Mouse (Mus musculus) lung, adult 2 months (tissue): ENCODE data around the gene Wwc2. TPM values are rescaled to one million over a fixed set of nuclear protein-coding genes. Genes with fewer than 3 reads are reported as not detected.

Experiments used
- DNase-seq: peaks from one replicate; pipeline ENCODE4 v3.0.0; 2022
- H3K4me1 ChIP-seq: fragments of 200-500 bp; 2 replicates; pipeline ENCODE4 v1.6.1; 2011; ENCODE audit warnings: low read length; ENCODE audit not compliant: control insufficient read depth, insufficient read depth
- H3K4me3 ChIP-seq: fragments of 200-500 bp; replicated peaks from 2 replicates; pipeline ENCODE3; 2011; ENCODE audit warnings: low read depth, mild to moderate bottlenecking, control low read depth, low read length; ENCODE audit errors: extremely low read depth
- CTCF ChIP-seq: fragments of 200-500 bp; IDR thresholded peaks from 2 replicates; pipeline ENCODE4 v1.5.1; 2011; ENCODE audit warnings: mild to moderate bottlenecking, low read length, control low read depth; ENCODE audit not compliant: insufficient read depth
- POLR2A ChIP-seq: fragments of 200-500 bp; IDR thresholded peaks from 2 replicates; pipeline ENCODE4 v1.6.1; 2011; ENCODE audit warnings: low read depth, mild to moderate bottlenecking, control low read depth, low read length, borderline replicate concordance; ENCODE audit errors: extremely low read depth
- WGBS: fragments of 180-500 bp; shearing (Covaris S2); methylation state at CpG from one replicate; pipeline ENCODE4 v1.1.7; 2018; 5-methylcytosine and 5-hydroxymethylcytosine counted together
- polyA plus RNA-seq: library from polyadenylated mRNA; depleted of rRNA; stranded (reverse); fragments of >200 nt; gene quantifications from 2 replicates; pipeline ENCODE4 v1.2.3, GENCODE M21; 2012

The Wwc2 gene
- polyA plus RNA-seq, 1 experiment = 25.5 TPM

DNA sequence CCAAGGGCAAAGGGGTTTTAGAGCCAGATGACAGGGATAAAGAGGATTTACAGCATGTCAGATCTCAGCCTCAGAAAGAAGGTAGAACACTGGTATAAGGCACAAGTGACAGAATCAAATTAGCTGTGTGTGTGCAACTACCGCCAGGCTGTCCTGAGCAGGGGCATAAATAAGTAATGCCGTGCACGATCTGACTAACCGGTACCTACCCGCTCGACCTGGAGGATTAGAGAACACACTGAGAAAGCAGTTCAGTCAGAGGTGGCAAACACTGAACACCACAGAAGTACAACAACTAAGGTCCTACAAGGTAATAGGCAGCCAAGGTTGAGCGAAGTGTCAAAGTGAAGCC lies 15.8 kb downstream of the Wwc2 start:
- H3K4me3 ChIP-seq = peak overlapping the region; percentile 3
- TF ChIP-seq CTCF (no peak), POLR2A (no peak)
- peaks cover 12% of the 10 kb centered on the region for H3K4me1 ChIP-seq
- 54% methylated on average over 7 of the region's 7 CpGs for WGBS
- DNase-seq = no peak

DNA sequence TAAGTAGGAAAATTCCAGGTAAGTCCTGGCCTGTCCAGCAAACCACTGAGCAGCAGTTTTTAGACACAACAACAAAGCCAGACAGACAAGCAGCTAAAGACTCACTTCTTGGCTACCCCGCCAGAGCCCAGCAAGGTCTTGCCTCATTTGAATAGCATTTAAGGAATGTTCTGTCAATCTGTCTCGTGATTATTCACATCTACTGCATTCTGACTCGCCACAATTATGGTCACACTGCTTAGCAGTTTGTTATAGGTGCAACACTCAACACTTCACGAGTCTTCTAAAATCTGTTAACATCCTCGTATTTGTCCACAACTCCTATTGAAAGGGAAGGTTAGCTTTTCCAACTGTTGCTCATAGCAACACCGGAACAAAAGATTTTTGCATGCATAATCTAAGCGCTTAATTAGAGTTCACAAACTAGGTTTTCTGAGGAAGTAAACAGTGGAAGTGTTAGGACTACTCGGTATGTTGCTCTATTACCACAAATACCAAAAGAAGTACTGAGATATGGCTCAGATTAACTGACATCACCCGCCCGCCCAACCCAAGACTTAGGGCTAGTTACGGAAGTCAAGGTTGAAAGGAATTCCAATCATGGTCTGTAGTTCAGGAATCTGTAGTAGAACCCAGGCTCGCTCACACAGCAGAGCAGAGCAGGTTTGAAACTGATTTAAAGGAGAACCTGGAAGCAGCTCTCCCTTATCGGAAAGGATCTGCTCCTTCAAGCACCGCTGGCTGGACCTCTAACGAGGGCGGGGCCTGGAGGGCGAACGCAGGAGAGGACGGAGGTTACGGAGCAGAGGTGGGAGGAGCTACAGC lies 16.4 kb downstream of the Wwc2 start:
- WGBS = 39% methylated on average over 20 of the region's 20 CpGs
- peak; percentile 64 for DNase-seq
- Histone ChIP-seq H3K4me3 (no peak overlapping the region), H3K4me1 (peaks cover 12% of the 10 kb centered on the region)
- TF ChIP-seq POLR2A = no peak

DNA sequence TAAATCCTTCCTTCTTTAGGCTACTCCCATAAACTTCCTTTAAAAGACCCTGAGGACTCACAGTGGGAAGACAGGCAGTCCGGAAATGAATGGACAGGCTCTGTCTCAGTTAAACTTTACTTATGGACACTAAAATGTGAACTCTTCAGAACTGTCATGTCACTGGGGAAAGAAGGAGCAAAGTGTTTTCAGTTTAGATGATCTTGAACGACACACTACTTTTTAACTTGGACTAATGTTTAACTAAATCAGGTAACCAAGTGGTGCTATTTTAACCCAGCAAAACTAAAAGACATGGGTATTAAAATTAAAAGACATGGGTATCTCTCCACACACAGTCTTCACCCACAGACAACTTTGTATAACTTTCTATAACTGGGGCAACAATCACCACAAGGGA lies 19.6 kb downstream of the Wwc2 start:
- TF ChIP-seq POLR2A = no peak
- no peak for TF ChIP-seq CTCF
- no peak for DNase-seq
- 63% methylated on average over 2 of the region's 2 CpGs for WGBS
- Histone ChIP-seq H3K4me1 (peaks cover 17% of the 10 kb centered on the region), H3K4me3 (no peak overlapping the region)

DNA sequence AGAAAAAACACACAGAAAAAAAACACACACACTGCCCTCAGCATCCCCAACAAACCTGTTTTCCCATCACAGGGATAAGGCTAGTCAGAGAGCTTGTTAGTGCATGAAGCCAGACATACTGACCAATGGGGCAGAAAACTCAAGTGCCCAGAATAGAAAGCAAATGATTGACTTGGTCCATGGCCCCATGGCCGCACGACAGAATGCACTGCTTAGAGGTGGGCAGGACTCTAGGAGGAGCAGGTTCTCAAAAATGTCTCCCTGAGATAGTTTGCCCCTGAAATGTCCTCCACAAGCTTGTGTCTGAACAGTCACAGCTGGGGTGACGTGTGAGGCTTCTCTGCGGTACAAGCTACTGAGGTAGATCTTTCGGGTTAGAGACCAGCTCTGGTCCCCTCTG lies 20.1 kb downstream of the Wwc2 start:
- 77% methylated on average over 5 of the region's 5 CpGs for WGBS
- Histone ChIP-seq H3K4me3 (no peak overlapping the region), H3K4me1 (peaks cover 17% of the 10 kb centered on the region)
- TF ChIP-seq CTCF (no peak), POLR2A (no peak)
- DNase-seq = no peak

DNA sequence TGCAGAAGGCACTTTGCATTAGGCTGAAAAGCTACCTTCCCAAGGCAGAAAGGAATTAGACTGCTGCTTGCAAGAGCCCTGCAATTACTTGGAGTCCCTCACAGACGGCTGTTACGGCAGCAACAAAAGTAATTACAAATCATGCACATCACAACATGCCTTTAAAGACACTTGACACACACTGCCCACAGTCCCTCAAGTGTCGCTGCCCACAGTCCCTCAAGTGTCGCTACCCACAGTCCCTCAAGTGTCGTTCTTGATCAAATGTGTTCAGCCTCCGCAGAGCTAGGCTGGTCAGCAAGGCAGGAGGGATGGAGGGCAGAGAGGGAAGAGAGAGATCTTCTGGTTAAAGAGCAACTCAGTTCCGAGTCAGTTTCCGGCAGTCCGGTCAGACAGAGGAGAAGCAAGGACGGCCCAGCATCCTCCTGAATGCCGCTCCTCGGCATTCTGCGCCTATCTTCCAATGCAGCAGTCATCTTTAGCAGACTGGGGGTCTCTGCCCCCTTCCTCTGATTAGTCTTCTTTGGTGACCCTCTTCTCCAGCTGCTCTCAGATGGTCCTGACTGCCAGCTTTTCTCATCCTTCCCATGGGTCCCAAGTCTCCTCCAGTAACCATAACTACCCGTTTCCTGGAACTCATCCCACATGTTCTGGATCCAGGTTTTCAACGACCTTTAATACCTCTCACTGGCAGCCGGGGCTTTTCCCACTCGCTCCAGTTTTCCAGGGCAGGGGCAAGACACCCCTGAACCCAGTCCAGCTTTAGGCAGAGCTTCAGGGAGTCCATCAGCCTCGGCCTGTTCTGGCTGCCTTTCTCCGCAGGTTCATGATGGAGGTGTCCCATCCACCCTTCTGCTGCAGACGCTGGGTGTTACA lies 23.4 kb downstream of the Wwc2 start:
- TF ChIP-seq CTCF (no peak), POLR2A (no peak)
- WGBS = 68% methylated on average over 20 of the region's 20 CpGs
- DNase-seq = no peak
- Histone ChIP-seq H3K4me3 (no peak overlapping the region), H3K4me1 (peaks cover 14% of the 10 kb centered on the region)

DNA sequence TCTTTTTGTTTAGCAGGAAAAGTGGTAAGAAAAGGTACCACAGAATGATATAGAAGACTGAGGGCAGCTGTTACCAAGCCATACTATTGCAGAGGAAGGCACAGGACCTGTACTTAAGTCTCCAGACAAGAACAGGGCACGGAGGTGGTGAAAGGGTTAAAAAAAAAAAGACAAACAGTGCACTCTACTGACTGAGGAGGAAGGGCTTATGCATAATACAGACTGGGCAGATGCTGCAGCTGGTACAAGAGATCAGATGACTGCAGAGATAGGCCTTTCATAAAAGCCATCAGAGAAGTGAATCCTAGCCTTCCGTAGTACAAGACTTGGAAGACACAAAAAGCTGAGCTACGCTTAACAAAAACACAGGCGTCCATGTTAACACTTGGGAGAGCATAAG lies 28.2 kb downstream of the Wwc2 start:
- peaks cover 9% of the 10 kb centered on the region for H3K4me1 ChIP-seq
- TF ChIP-seq CTCF (no peak), POLR2A (no peak)
- H3K4me3 ChIP-seq = no peak overlapping the region
- WGBS = 51% methylated on average over 4 of the region's 4 CpGs
- DNase-seq = no peak

DNA sequence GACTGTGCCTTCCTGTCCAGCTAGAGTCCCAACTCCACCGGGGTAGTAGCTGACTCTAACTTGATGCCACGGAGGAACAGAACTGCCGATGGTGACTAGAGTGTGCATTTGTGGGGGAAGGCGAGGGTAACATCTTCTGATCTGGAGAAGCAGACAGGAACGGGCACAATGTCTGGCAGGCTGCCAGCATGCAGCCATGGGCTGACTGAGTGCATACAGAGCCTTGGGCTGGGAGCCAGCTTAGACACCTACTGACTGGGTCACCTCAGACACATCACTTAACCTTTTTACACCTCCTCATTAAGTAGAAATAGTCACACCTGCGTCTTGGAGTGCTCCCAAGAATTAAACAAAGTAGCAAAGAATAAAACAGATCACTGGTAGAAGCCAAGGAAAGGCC lies 28.7 kb downstream of the Wwc2 start:
- DNase-seq = peak; percentile 55
- Histone ChIP-seq H3K4me3 (no peak overlapping the region), H3K4me1 (peaks cover 5% of the 10 kb centered on the region)
- WGBS = 23% methylated on average over 6 of the region's 6 CpGs
- TF ChIP-seq POLR2A = no peak
- TF ChIP-seq CTCF = no peak

DNA sequence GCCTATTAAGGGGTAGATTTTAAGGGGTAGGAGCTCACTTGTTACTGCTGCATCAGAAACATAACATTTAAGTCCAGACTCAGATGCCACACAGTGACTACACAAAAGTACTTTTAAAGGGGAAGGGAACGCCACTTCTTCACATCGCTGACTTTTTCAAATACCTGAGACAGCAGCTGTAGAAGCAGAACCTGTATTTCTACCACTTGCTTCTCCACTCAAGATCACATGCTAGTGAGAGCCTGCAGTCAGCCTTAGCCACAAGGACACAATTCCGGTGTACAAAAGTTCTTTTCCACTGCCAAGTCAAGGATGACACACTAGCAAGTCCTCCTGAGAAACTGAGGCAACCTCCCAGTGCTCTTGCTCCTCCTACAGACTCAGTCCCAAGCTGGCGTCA lies 33.2 kb downstream of the Wwc2 start:
- TF ChIP-seq CTCF (no peak), POLR2A (no peak)
- peaks cover 12% of the 10 kb centered on the region for H3K4me1 ChIP-seq
- 81% methylated on average over 4 of the region's 4 CpGs for WGBS
- no peak for DNase-seq
- no peak overlapping the region for H3K4me3 ChIP-seq

DNA sequence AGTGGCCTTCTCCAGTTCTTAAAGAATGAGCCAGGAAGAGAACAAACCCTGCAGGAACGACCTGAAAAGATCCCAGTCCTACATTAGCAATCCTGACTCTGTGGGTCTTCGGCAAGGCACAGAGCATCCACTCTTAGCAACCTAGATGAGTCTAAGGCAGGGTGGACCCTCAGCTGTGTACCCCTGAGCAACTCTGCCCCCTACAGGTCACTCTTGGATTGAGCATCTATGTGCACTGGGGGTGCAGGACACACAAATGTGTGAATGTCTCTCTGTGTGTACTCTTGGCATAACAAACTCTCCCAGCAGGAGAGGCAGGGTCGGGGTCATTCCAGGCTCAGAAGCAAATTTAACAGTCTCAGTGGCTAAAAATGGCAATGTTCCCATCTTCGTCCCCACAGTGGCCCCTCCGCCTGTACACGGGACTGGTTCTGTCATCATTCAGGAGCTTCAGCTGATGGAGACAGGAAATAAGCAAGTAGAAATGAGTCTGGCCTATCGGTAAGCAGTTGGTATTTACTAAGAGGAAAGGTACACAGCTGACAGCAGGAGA lies 39.3 kb downstream of the Wwc2 start:
- WGBS = 38% methylated on average over 7 of the region's 7 CpGs
- no peak overlapping the region for H3K4me3 ChIP-seq
- no peak for TF ChIP-seq POLR2A
- peak; percentile 81 for TF ChIP-seq CTCF
- DNase-seq = no peak
- H3K4me1 ChIP-seq = peaks cover 17% of the 10 kb centered on the region
